Mouse (Mus musculus): ENCODE measurements around the gene Zbtb34. TPM values are rescaled to one million over a fixed set of nuclear protein-coding genes. Genes with fewer than 3 reads are reported as not detected.

Zbtb34 gene
- total RNA-seq, 2 experiments from 2014 or later = 2.2 to 10.6 TPM

- ATAC-seq (replicated peaks; ENCODE audit: low FRiP score, poor library complexity, severe bottlenecking) = no peak
Measured at GRCm38 (mm10) chr2:33412111-33412510, 19.0 kb downstream of the Zbtb34 start.

GRCm38 (mm10) chr2:33403511-33404003 is 27.6 kb downstream of the Zbtb34 start:
- no peak for ATAC-seq (replicated peaks; ENCODE audit: low FRiP score, poor library complexity, severe bottlenecking)

- ATAC-seq (replicated peaks; ENCODE audit: low FRiP score, poor library complexity, severe bottlenecking) = no peak
Measured at GRCm38 (mm10) chr2:33402638-33403037, 28.5 kb downstream of the Zbtb34 start.

GRCm38 (mm10) chr2:33402236-33402635 is 28.9 kb downstream of the Zbtb34 start:
- no peak for ATAC-seq (replicated peaks; ENCODE audit: low FRiP score, poor library complexity, severe bottlenecking)

- ATAC-seq (replicated peaks; ENCODE audit: low FRiP score, poor library complexity, severe bottlenecking) = no peak
Measured at GRCm38 (mm10) chr2:33401217-33401616, 29.9 kb downstream of the Zbtb34 start.

- ATAC-seq (replicated peaks; ENCODE audit: low FRiP score, poor library complexity, severe bottlenecking) = no peak
Measured at GRCm38 (mm10) chr2:33400541-33400940, 30.6 kb downstream of the Zbtb34 start.

GRCm38 (mm10) chr2:33399091-33399490 is 32.0 kb downstream of the Zbtb34 start:
- no peak for ATAC-seq (replicated peaks; ENCODE audit: low FRiP score, poor library complexity, severe bottlenecking)

- no peak for ATAC-seq (replicated peaks; ENCODE audit: low FRiP score, poor library complexity, severe bottlenecking)
Measured at GRCm38 (mm10) chr2:33397036-33397435, 34.1 kb downstream of the Zbtb34 start.

GRCm38 (mm10) chr2:33395053-33395452 is 36.1 kb downstream of the Zbtb34 start:
- ATAC-seq (replicated peaks; ENCODE audit: low FRiP score, poor library complexity, severe bottlenecking) = no peak

- ATAC-seq (replicated peaks; ENCODE audit: low FRiP score, poor library complexity, severe bottlenecking) = no peak
Measured at GRCm38 (mm10) chr2:33393951-33394635, 37.0 kb downstream of the Zbtb34 start.

- no peak for ATAC-seq (replicated peaks; ENCODE audit: low FRiP score, poor library complexity, severe bottlenecking)
Measured at GRCm38 (mm10) chr2:33393021-33393420, 38.1 kb downstream of the Zbtb34 start.

- ATAC-seq (replicated peaks; ENCODE audit: low FRiP score, poor library complexity, severe bottlenecking) = no peak
Measured at GRCm38 (mm10) chr2:33371648-33372408, 59.3 kb downstream of the Zbtb34 start.

- ATAC-seq (replicated peaks; ENCODE audit: low FRiP score, poor library complexity, severe bottlenecking) = peak; percentile 100
Measured at GRCm38 (mm10) chr2:33370777-33371647, 60.1 kb downstream of the Zbtb34 start, which contains the start of gene Ralgps1. Gene Ralgps1, minus strand, starts transcription at chr2:33371486.

GRCm38 (mm10) chr2:33370276-33370776 is 60.8 kb downstream of the Zbtb34 start:
- no peak for ATAC-seq (replicated peaks; ENCODE audit: low FRiP score, poor library complexity, severe bottlenecking)

- ATAC-seq (replicated peaks; ENCODE audit: low FRiP score, poor library complexity, severe bottlenecking) = no peak
Measured at GRCm38 (mm10) chr2:33369453-33369852, 61.7 kb downstream of the Zbtb34 start.

- no peak for ATAC-seq (replicated peaks; ENCODE audit: low FRiP score, poor library complexity, severe bottlenecking)
Measured at GRCm38 (mm10) chr2:33368486-33368885, 62.6 kb downstream of the Zbtb34 start.

GRCm38 (mm10) chr2:33365703-33366471 is 65.2 kb downstream of the Zbtb34 start:
- ATAC-seq (replicated peaks; ENCODE audit: low FRiP score, poor library complexity, severe bottlenecking) = no peak

- ATAC-seq (replicated peaks; ENCODE audit: low FRiP score, poor library complexity, severe bottlenecking) = no peak
Measured at GRCm38 (mm10) chr2:33364656-33365055, 66.5 kb downstream of the Zbtb34 start.

GRCm38 (mm10) chr2:33363890-33364289 is 67.2 kb downstream of the Zbtb34 start:
- ATAC-seq (replicated peaks; ENCODE audit: low FRiP score, poor library complexity, severe bottlenecking) = no peak

Measured in erythroblast, adult 5-6 weeks (primary cell).